Mouse (Mus musculus): ENCODE measurements around the gene Reg1. TPM values are rescaled to one million over a fixed set of nuclear protein-coding genes. Genes with fewer than 3 reads are reported as not detected.

The Reg1 gene
- polyA plus RNA-seq (2017; shearing (Covaris generic)) = under 1 TPM in 1 of 2 experiments, not detected in 1; 0.50 TPM

GRCm38 (mm10) chr6:78422411-78422810, at the start of gene Reg1:
Gene Reg1, plus strand, starts transcription at chr6:78422711.

GRCm38 (mm10) chr6:78378765-78379164, 43.7 kb upstream of the Reg1 start, which contains the start of gene Reg3d:
Gene Reg3d, minus strand, starts transcription at chr6:78378865.

GRCm38 (mm10) chr6:78380409-78380808, 42.1 kb upstream of the Reg1 start, which contains the start of gene Reg3a:
Gene Reg3a, plus strand, starts transcription at chr6:78380709.

GRCm38 (mm10) chr6:78395323-78395722, 27.2 kb upstream of the Reg1 start, which contains the start of gene Reg2:
Gene Reg2, plus strand, starts transcription at chr6:78395623.

GRCm38 (mm10) chr6:78468772-78469171, 46.3 kb downstream of the Reg1 start, which contains the start of gene Reg3g:
Gene Reg3g, minus strand, starts transcription at chr6:78468872.

Other genes starting within 250 kb of the Reg1 start
- not detected for gene Reg3b, start 52.1 kb upstream of the Reg1 start, polyA plus RNA-seq (2017; shearing (Covaris generic))
- gene Reg3d, start 43.8 kb upstream of the Reg1 start, polyA plus RNA-seq (2017; shearing (Covaris generic)) = not detected
- not detected for gene Reg3a, start 42.0 kb upstream of the Reg1 start, polyA plus RNA-seq (2017; shearing (Covaris generic))
- gene Reg2, start 27.1 kb upstream of the Reg1 start, polyA plus RNA-seq (2017; shearing (Covaris generic)) = under 1 TPM in 1 of 2 experiments, not detected in 1; 0.55 TPM
- gene Reg3g, start 46.2 kb downstream of the Reg1 start, polyA plus RNA-seq (2017; shearing (Covaris generic)) = not detected

Measured in inflammation-experienced regulatory T-cells (primary cell).